Mouse (Mus musculus) heart, adult 8-10 months (tissue): ENCODE measurements at regions not wholly inside any gene's neighbourhood (a gene's known extent, or its start where the extent isn't known, plus 50 kb on each side); places are given as distances from the start of the nearest gene placed in this dataset.
A peak's percentile ranks its signal among the peaks of the same experiment; 100 is the strongest.
"Not testable (repeated sequence)": the region's sequence is repeated elsewhere in the genome, so short reads cannot be mapped to it uniquely, and the experiment has no call there.

Experiments used
- DNase-seq: peaks from one replicate; pipeline ENCODE4 v3.0.0; 2022; ENCODE audit warnings: low spot score

DNA sequence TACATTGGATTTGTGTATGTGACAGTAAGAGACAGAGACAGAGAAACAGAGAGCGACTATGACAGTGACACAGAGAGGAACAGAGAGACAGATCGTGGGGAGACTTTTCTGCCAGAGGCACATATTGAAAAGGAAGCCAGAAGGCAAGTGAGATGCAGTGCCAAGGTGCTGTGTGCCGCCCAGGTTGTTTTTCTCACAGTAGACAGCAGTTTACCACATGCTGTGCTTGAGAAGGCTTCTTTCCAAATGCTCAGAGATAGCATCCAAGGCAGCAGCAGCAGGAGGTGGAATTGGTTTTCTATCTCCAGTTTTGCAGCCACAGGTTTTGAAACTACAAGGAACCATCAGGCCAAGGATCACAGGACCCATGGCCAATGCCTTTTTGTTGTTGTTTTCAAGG lies 466.5 kb downstream of the Lrfn5 start:
- DNase-seq = no peak

DNA sequence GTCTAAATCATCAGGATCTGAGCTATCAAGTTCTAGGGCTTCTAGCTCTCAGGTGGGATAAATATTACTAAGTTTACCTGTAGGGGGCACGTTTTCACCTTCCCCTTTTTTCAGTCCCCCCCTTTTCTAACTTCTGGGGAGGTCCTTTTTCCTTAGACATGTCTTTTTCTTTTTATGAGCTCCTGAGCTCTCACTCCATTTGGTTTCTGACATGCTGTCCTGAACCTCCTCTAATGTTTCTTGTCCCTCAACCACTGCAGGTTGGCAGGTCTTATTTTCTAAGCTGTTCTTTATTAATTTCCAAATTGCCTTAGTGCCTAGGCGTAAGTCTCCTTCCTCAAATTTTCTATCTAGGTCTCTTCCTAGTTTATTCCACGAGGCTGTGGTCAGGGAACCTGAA lies 470.9 kb downstream of the Lrfn5 start:
- DNase-seq = not testable (repeated sequence)

DNA sequence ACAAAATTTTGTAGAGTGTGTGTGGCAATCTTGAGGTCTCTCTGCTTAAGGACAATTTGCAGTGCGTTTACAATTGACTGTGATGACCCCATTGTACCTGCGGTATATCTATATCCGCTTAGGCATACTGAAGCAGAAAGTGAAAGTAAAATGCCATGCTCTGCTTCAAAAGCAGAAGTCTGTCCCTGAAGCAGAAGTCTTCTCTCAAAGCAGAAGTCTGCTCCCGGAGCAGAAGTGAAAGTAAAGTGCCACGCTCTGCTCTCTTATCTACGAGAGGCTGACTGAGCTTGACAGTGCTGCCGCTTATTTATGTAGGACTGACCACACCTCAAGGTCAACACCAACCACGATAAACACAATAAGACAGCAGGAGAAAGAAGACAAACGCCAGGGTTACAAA lies 471.3 kb downstream of the Lrfn5 start:
- peak; percentile 4 for DNase-seq

DNA sequence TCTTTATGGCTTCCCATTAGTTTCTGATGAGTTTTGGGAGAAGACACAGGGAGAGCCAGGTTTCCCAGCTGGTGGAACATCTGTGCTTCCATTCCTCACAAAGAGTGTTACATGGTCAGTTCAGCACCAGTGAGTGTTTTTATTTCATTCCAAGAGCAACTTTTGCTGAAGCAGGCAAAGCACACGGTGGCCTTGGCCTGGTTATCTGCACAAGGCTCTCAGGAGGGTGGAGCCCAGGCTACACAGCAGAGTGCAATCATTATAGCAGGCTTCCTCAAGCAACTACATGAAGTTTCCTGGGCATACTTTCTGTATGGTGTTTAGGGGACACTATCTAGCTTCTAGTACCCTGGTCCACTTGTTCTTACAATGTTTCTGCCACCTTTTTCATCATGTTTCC lies 490.4 kb downstream of the Lrfn5 start:
- DNase-seq = no peak

DNA sequence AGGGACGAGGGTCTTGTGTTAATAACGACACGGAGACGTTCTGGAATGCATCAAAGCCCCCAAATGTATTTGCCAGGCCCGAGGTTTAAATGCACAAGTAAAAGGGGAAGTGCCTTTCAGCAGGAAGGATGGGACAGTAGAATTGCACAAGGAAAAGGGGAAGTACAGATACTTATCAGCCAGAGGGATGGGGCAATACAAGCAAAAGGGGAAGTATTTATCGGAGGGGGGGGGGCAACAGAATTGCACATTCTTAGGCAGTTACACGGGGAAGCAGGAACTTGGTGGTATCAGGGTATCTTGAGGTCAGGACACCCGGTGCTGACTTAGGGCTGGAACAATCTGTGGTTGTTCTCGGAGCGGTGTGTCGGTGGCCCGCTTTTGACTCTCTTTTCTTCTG lies 494.7 kb downstream of the Lrfn5 start:
- DNase-seq = not testable (repeated sequence)
